Mouse (Mus musculus) liver, embryonic 12.5 days (tissue): ENCODE results near the gene Scamp3. TPM values are rescaled to one million over a fixed set of nuclear protein-coding genes. Genes with fewer than 3 reads are reported as not detected.
A peak's percentile ranks its signal among the peaks of the same experiment; 100 is the strongest.

Experiments used
- ATAC-seq: fragments of 200-750 bp; cut with Nextera tagmentation; 2 replicates; pipeline ENCODE4 v1.8.0; 2017; ENCODE audit warnings: moderate number of reproducible peaks, mild to moderate bottlenecking, moderate library complexity
- H3K27ac ChIP-seq: fragments of 300-500 bp; sonication (generic); 2 replicates; pipeline ENCODE4 v1.5.1; 2016; ENCODE audit warnings: mild to moderate bottlenecking
- H3K27me3 ChIP-seq: fragments of 300-500 bp; sonication (generic); replicated peaks from 2 replicates; pipeline ENCODE4 v1.6.1; 2016; ENCODE audit warnings: mild to moderate bottlenecking, moderate library complexity
- H3K36me3 ChIP-seq: fragments of 300-500 bp; sonication (generic); 2 replicates; pipeline ENCODE4 v1.6.1; 2016; ENCODE audit warnings: mild to moderate bottlenecking, moderate library complexity
- H3K4me1 ChIP-seq: fragments of 300-500 bp; sonication (generic); 2 replicates; pipeline ENCODE4 v1.6.1; 2016
- H3K4me2 ChIP-seq: fragments of 300-500 bp; sonication (generic); 2 replicates; pipeline ENCODE4 v1.6.1; 2016; ENCODE audit warnings: mild to moderate bottlenecking, moderate library complexity
- H3K4me3 ChIP-seq: fragments of 300-500 bp; sonication (generic); 2 replicates; pipeline ENCODE4 v1.5.1; 2016; ENCODE audit warnings: mild to moderate bottlenecking, moderate library complexity
- H3K9ac ChIP-seq: fragments of 300-500 bp; sonication (generic); 2 replicates; pipeline ENCODE4 v1.6.1; 2016; ENCODE audit warnings: mild to moderate bottlenecking, moderate library complexity
- H3K9me3 ChIP-seq: fragments of 300-500 bp; sonication (generic); replicated peaks from 2 replicates; pipeline ENCODE4 v1.6.1; 2016; ENCODE audit warnings: mild to moderate bottlenecking, moderate library complexity
- WGBS: fragments of 180-500 bp; shearing (Covaris S2); methylation state at CpG from one replicate; pipeline ENCODE4 v1.1.7; 2016; ENCODE audit not compliant: insufficient replicate concordance; 5-methylcytosine and 5-hydroxymethylcytosine counted together
- polyA plus RNA-seq: library from polyadenylated mRNA; unstranded; fragments of >200 nt; fragmentation: Nextera tagmentation; extraction: Ambion mirVana; gene quantifications from 2 replicates; pipeline ENCODE4 v1.2.1, GENCODE M21; 2016

The Scamp3 gene
- polyA plus RNA-seq, 1 experiment from 2014 or later = 86.3 TPM

GRCm38 (mm10) chr3:89183959-89184315 is 6.7 kb downstream of the Scamp3 start:
- 82% methylated on average over 6 of the region's 6 CpGs for WGBS
- Histone ChIP-seq H3K9me3 (no peaks in the 10 kb centered on the region), H3K27me3 (0 out of 2 replicates have a peak, but pooled peaks cover 10% of the 10 kb centered on the region), H3K4me2 (peak overlapping the region; percentile 88), H3K9ac (peak overlapping the region; percentile 69; the same call in 1 of the 2 replicates), H3K4me1 (peaks cover 66% of the 10 kb centered on the region), H3K4me3 (peak overlapping the region; percentile 63), H3K27ac (no peak overlapping the region), H3K36me3 (peaks cover 47% of the 10 kb centered on the region)
- no peak for ATAC-seq

- no peak overlapping the region for H3K4me3 ChIP-seq
These were observed 9.9 kb downstream of the Scamp3 start for GRCm38 (mm10) chr3:89187197-89187596.

GRCm38 (mm10) chr3:89187690-89188477 is 10.6 kb downstream of the Scamp3 start:
- WGBS = 55% methylated on average over 18 of the region's 18 CpGs
- Histone ChIP-seq H3K27ac (no peak overlapping the region), H3K36me3 (peaks cover 9% of the 10 kb centered on the region), H3K9ac (no peak overlapping the region), H3K4me2 (no peak overlapping the region), H3K4me3 (no peak overlapping the region), H3K27me3 (peaks cover 10% of the 10 kb centered on the region; the same call in 1 of the 2 replicates), H3K9me3 (no peaks in the 10 kb centered on the region), H3K4me1 (peaks cover 57% of the 10 kb centered on the region)
- ATAC-seq = no peak

More at GRCm38 (mm10) chr3:89187197-89187596, 9.9 kb downstream of the Scamp3 start:
- no peak overlapping the region for H3K27ac ChIP-seq
- no peak overlapping the region for H3K9ac ChIP-seq
- ATAC-seq = no peak
- WGBS = 52% methylated on average over 23 of the region's 23 CpGs
- H3K36me3 ChIP-seq = peaks cover 14% of the 10 kb centered on the region
- H3K4me1 ChIP-seq = peaks cover 64% of the 10 kb centered on the region
- peaks cover 10% of the 10 kb centered on the region; the same call in 1 of the 2 replicates for H3K27me3 ChIP-seq
- no peaks in the 10 kb centered on the region for H3K9me3 ChIP-seq
- no peak overlapping the region; the same call in 1 of the 2 replicates for H3K4me2 ChIP-seq

GRCm38 (mm10) chr3:89188478-89188875 is 11.2 kb downstream of the Scamp3 start:
- WGBS = 69% methylated on average over 12 of the region's 12 CpGs
- no peak overlapping the region for H3K4me2 ChIP-seq
- H3K27me3 ChIP-seq = peaks cover 10% of the 10 kb centered on the region; the same call in 1 of the 2 replicates
- ATAC-seq = no peak
- no peak overlapping the region for H3K27ac ChIP-seq
- peaks cover 9% of the 10 kb centered on the region for H3K36me3 ChIP-seq
- H3K4me3 ChIP-seq = no peak overlapping the region
- H3K4me1 ChIP-seq = peaks cover 51% of the 10 kb centered on the region
- no peaks in the 10 kb centered on the region for H3K9me3 ChIP-seq
- H3K9ac ChIP-seq = no peak overlapping the region

- H3K27me3 ChIP-seq = peaks cover 10% of the 10 kb centered on the region; the same call in 1 of the 2 replicates
- 16% methylated on average over 8 of the region's 8 CpGs for WGBS
- no peak overlapping the region for H3K27ac ChIP-seq
- ATAC-seq = no peak
- peaks cover 9% of the 10 kb centered on the region for H3K36me3 ChIP-seq
- no peaks in the 10 kb centered on the region for H3K9me3 ChIP-seq
- no peak overlapping the region for H3K9ac ChIP-seq
- H3K4me3 ChIP-seq = no peak overlapping the region
- peaks cover 43% of the 10 kb centered on the region for H3K4me1 ChIP-seq
- no peak overlapping the region for H3K4me2 ChIP-seq
These were observed 13.2 kb downstream of the Scamp3 start for GRCm38 (mm10) chr3:89190436-89190835.

DNA sequence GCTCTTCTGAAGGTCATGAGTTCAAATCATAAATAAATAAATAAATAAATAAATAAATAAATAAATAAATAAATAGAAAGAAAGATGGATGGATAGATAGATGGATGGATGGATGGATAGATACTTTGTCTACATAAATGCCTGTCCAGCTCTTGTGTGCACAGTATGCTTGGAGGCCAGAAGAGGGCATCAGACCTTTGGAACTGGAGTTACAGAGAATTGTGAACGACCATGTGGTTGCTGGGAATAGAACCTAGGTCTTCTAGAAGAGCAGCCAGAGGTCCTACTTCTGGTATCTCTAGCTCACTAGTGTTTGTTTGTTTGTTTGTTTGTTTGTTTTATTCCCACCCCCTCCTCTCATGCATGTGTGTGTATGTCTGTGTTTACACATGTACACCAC is 16.1 kb downstream of the Scamp3 start:
- no peak overlapping the region for H3K27ac ChIP-seq
- H3K27me3 ChIP-seq = peaks cover 10% of the 10 kb centered on the region; the same call in 1 of the 2 replicates
- H3K4me1 ChIP-seq = peaks cover 38% of the 10 kb centered on the region
- ATAC-seq = no peak
- H3K9ac ChIP-seq = no peak overlapping the region
- H3K36me3 ChIP-seq = peaks cover 5% of the 10 kb centered on the region
- 48% methylated on average over 1 of the region's 1 CpGs for WGBS
- H3K4me3 ChIP-seq = no peak overlapping the region
- H3K4me2 ChIP-seq = no peak overlapping the region
- H3K9me3 ChIP-seq = no peaks in the 10 kb centered on the region

- H3K36me3 ChIP-seq = 0 out of 2 replicates have a peak, but pooled peaks cover under 1% of the 10 kb centered on the region
- no peak overlapping the region for H3K4me2 ChIP-seq
- no peaks in the 10 kb centered on the region for H3K9me3 ChIP-seq
- H3K4me3 ChIP-seq = no peak overlapping the region
- peaks cover 33% of the 10 kb centered on the region for H3K4me1 ChIP-seq
- no peak overlapping the region for H3K27ac ChIP-seq
- H3K27me3 ChIP-seq = peaks cover 5% of the 10 kb centered on the region; the same call in 1 of the 2 replicates
- H3K9ac ChIP-seq = no peak overlapping the region
- WGBS = 79% methylated on average over 2 of the region's 2 CpGs
- ATAC-seq = no peak
These were observed 16.6 kb downstream of the Scamp3 start for GRCm38 (mm10) chr3:89193853-89194252.

DNA sequence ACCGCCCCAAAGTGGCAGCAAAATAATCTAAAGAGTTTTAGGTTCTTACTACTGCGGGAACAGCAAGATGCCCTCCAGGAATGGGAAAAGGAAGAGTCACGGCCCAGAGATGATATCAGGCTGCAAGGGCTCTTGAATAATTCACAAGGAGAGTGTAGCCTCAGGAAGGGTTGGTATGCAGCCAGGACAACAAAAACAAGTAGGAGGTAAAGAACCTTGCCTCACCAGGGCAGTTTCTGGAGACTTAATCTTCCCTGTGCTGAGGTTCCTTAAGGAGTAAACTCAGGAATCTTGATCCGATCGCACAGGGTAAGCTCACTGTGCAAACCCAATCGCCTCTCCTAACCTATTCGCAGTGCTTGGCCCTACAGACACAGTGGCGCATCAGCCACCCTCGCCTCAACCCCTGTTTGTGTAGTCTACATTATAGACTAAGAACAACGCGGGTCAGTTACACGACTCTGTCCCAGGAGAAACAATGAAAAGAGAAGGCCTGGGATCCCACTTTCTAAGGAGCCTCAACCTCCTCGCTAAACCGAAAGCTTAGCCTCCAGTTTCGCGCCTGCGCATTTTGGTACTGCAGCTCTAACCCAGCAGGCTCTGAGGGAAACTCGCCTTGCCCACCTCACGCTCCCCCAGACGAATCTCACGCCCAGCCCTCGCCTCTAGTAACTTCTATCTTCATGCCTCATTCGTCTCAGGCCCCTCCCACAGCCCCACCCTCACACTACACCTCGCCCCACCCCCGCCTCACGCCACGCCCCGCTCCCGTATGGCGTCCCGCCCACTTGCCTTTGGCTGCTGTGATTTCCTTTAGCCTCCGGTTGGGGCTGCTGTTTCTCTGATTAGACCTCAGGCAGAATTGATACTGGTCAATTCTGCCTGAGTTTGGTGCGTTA is 19.0 kb downstream of the Scamp3 start:
- peak; percentile 92 for ATAC-seq
- peak overlapping the region; percentile 78 for H3K27ac ChIP-seq
- peak overlapping the region; percentile 67 for H3K9ac ChIP-seq
- H3K36me3 ChIP-seq = no peaks in the 10 kb centered on the region
- peak overlapping the region; percentile 56 for H3K4me3 ChIP-seq
- WGBS = 8% methylated on average over 33 of the region's 33 CpGs
- H3K4me1 ChIP-seq = peaks cover 23% of the 10 kb centered on the region
- peak overlapping the region; percentile 82 for H3K4me2 ChIP-seq
- H3K27me3 ChIP-seq = peaks cover 4% of the 10 kb centered on the region; the same call in 1 of the 2 replicates
- no peaks in the 10 kb centered on the region for H3K9me3 ChIP-seq

- ATAC-seq = no peak
These were observed 22.6 kb downstream of the Scamp3 start for GRCm38 (mm10) chr3:89199839-89200238.

GRCm38 (mm10) chr3:89202253-89203141 is 25.2 kb downstream of the Scamp3 start, which contains the start of gene Gba:
TSS of gene Gba (plus strand) at chr3:89202928.
- ATAC-seq = peak; percentile 76
- H3K4me3 ChIP-seq = peak within 1 kb of the TSS; percentile 72
- H3K27me3 ChIP-seq = peaks cover 4% of the 10 kb centered on the region; the same call in 1 of the 2 replicates
- 22% methylated on average over 13 of the region's 13 CpGs for WGBS
- peak within 1 kb of the TSS; percentile 76 for H3K4me2 ChIP-seq
- peak within 1 kb of the TSS; percentile 59 for H3K27ac ChIP-seq
- H3K9ac ChIP-seq = peak within 1 kb of the TSS; percentile 74
- H3K4me1 ChIP-seq = peaks cover 11% of the 10 kb centered on the region
- peaks cover 35% of the 10 kb centered on the region for H3K36me3 ChIP-seq
- H3K9me3 ChIP-seq = no peaks in the 10 kb centered on the region

More at GRCm38 (mm10) chr3:89199839-89200238, 22.6 kb downstream of the Scamp3 start:
- Histone ChIP-seq H3K27ac (no peak overlapping the region), H3K27me3 (peaks cover 4% of the 10 kb centered on the region; the same call in 1 of the 2 replicates), H3K4me3 (no peak overlapping the region), H3K9me3 (no peaks in the 10 kb centered on the region), H3K9ac (no peak overlapping the region), H3K4me2 (no peak overlapping the region), H3K36me3 (peaks cover 10% of the 10 kb centered on the region), H3K4me1 (peaks cover 33% of the 10 kb centered on the region)
- WGBS = 50% methylated on average over 3 of the region's 3 CpGs

GRCm38 (mm10) chr3:89203142-89203514 is 25.9 kb downstream of the Scamp3 start:
- Histone ChIP-seq H3K36me3 (peaks cover 42% of the 10 kb centered on the region), H3K27me3 (no peaks in the 10 kb centered on the region; the same call in 1 of the 2 replicates), H3K4me1 (peaks cover 11% of the 10 kb centered on the region), H3K9ac (peak overlapping the region; percentile 74), H3K4me2 (peak overlapping the region; percentile 76), H3K9me3 (no peaks in the 10 kb centered on the region), H3K27ac (peak overlapping the region; percentile 59), H3K4me3 (peak overlapping the region; percentile 72)
- WGBS = 21% methylated on average over 5 of the region's 5 CpGs
- ATAC-seq = no peak
